Mouse (Mus musculus) heart, postnatal 25 days (tissue): Measurements from ENCODE around the gene Pik3r1. TPM values are rescaled to one million over a fixed set of nuclear protein-coding genes. Genes with fewer than 3 reads are reported as not detected.

ENCODE experiments used
- DNase-seq: peaks from one replicate; pipeline ENCODE4 v3.0.0; 2022; ENCODE audit warnings: low spot score
- intact Hi-C: fragments of 180-260 bp; cut with DNase I; formaldehyde crosslinking; loops from one replicate; pipeline ENCODE4 v1.15.1; 2025
- total RNA-seq, 2 experiments: library from RNA; stranded (reverse); gene quantifications; 2 replicates each; pipeline ENCODE4 v1.2.3; 2021

Pik3r1 gene
- total RNA-seq, 2 experiments from 2014 or later, result 93.6 to 111 TPM

DNA sequence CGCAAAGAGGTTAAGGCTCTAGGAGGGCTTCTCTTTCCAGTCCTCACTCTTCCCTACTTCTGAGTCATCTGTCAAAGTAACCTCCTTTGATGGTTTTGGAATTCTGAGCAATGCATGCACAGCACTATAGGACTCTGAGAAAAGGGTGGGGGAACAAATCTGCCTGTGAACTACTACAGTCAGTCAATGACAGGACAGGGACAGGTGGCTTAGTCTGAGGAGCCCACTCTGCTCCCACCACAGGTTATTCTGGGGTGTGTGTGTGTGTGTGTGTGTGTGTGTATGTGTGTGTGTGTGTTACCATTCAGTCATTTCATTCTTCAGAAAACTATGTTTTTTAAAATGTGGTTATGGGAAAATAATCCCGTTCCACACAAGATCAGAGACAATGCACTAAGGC lies 46.9 kb downstream of the Pik3r1 start:
- intact Hi-C loops, result no loop called here
- DNase-seq, result no peak

- DNase-seq, result peak; percentile 18
- intact Hi-C loops, result no loop called here
These were observed 48.6 kb downstream of the Pik3r1 start for GRCm38 (mm10) chr13:101719312-101719870.

DNA sequence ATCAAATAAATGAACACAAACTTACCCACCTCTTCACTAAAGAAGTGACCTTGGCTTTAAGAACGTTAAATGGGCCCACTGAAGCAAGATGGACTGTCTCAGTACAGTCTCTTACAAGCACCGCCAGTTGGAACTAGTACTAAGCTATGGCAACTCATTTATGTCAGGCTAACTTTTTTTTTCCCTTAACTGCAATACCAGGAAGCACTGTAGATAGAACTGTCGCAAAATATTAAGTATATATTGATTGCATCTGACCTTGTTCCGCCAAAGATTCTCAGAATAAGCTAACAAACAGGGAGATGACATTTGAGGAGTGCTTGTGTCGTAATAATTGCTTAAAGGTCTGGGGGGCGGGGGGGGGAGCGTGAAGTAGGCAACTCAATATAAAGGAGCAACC lies 49.3 kb downstream of the Pik3r1 start:
- no peak for DNase-seq
- intact Hi-C loops, result no loop called here

DNA sequence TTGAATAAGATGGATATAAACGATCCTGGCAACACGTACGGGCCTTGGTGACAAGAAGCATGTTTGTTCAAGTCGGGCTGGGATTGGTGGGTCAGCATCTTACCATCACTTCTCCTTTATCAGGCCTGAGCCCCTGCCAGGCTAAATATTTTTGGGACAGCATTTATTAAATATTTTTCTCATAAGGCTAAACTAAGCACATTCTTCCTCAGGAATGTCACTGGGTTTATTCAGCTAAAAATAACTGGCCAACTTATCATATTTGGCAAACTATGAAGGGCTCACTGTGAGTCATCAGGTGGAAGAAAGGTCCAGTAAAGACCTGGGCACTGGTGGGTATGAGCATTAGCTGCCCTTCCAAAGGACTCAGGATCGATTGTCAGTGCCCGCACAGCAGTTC lies 50.2 kb downstream of the Pik3r1 start:
- intact Hi-C loops, result no loop called here
- DNase-seq, result no peak

GRCm38 (mm10) chr13:101713429-101714088 lies 54.5 kb downstream of the Pik3r1 start:
- DNase-seq, result no peak
- intact Hi-C loops, result no loop called here

DNA sequence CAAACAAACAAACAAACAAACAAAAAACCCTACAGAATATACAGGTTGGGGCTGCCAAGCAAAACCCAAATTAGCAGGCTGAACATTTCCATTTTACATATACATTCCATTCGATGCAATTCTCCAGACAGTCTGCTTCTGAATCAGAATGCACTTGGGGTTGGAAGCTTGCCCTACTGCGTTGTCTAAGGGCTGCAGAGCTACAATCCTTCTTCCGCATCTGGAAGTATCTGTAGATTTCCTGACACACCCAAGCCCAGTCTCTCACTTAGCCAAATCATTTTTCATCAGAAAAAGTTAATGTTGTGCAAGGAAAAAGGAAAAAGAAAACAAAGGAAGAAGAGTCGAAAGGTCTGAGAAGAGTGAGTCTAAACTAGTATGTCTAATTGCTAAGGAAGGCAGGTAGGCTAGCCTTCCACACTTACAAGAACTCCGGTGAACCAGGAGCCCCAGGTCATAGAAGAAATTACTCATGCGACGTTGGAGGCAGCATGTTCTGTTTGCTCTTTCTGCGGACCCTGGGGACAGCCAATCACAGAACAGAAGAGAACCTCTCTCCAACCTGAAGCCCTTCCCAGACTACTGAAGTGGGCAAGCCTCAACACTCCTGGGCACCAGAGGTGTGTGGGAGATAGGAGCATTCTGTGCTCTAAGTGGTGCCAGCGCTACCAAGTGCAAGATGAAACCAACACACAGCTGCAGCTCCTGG lies 55.1 kb downstream of the Pik3r1 start:
- intact Hi-C loops, result no loop called here
- DNase-seq, result no peak

- no peak for DNase-seq
- intact Hi-C loops, result no loop called here
These were observed 55.9 kb downstream of the Pik3r1 start for GRCm38 (mm10) chr13:101712099-101712498.

DNA sequence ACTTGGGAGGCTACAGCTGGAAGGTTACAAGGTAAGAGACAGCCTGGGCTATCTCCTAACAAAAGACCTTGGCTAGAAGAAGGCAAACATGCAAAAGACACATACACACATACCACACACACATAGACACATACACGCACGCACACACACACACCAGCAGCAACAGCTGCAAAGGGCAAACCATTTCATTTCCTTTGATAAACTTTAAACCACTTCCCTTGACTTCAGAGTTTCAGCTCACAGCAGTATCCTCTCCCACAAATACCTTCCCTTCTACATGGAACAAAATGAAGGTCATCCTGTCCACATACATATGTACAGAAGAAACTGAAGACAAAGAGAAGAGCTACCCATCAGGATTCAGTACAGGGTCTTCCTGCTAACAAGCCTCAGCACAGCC lies 56.7 kb downstream of the Pik3r1 start:
- no peak for DNase-seq

DNA sequence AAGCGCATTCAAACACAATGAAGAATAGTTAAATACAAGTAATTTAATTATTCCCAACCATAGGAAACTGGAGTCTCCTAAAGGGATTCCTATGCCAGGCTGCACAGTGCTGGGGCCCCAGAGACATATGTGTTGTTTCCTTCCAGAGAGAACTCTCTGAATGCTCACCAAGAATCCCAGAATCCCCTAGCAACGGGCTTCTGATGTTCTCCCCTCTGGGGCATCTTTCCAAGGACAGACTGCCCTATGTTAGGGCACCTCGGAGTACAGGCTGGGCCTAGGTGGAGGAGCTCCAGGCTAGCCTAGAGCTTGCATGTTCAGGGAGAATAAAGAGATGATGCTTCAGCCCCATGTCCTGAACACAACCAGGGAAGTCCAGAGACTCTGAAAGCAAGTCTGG lies 58.2 kb downstream of the Pik3r1 start:
- DNase-seq, result no peak

More for the DNA sequence above, 56.7 kb downstream of the Pik3r1 start:
- intact Hi-C loops, result no loop called here

GRCm38 (mm10) chr13:101707226-101707625 lies 60.8 kb downstream of the Pik3r1 start:
- intact Hi-C loops, result no loop called here
- DNase-seq, result no peak

More for the DNA sequence above, 58.2 kb downstream of the Pik3r1 start:
- intact Hi-C loops, result no loop called here

DNA sequence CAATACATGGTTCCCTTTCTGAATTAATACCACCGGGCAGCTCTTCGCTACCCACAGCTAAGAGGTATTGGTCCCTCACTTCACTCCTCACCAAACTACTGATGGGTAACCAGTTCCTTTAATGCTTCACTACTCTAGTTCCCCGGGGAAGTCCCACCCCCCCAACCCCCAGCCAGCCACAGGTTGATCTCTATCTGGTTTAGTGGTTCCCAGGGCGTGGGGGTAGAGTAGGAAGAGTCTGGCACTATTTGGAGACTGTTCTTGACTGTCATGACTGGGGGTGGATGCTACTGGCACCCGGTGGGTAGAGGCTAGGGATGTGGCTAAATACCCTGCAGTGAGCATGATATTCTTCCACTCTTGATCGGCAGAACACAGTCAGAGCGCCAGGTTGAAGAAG lies 61.6 kb downstream of the Pik3r1 start:
- intact Hi-C loops, result no loop called here
- no peak for DNase-seq

GRCm38 (mm10) chr13:101702096-101702775 lies 65.8 kb downstream of the Pik3r1 start:
- no peak for DNase-seq
- intact Hi-C loops, result no loop called here

DNA sequence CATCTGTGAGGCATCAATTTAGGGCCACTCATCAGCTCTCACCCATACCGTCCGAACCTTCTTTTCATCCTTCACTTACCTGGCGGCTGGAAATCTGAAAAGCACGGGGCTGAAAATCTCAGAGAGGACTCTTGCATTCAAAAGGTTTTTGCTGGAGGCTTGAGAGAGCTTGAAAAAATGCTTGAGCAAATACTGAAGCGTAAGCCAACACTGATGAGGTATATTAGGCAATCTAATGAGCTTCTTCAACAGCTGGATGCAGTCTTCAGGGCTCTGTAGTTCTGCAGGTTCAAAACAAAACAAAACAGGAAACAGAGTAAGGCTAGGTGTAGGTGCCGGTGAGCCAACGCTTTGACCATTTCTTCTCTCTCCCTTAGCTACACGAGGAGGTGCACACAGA lies 66.4 kb downstream of the Pik3r1 start:
- intact Hi-C loops, result no loop called here
- no peak for DNase-seq

DNA sequence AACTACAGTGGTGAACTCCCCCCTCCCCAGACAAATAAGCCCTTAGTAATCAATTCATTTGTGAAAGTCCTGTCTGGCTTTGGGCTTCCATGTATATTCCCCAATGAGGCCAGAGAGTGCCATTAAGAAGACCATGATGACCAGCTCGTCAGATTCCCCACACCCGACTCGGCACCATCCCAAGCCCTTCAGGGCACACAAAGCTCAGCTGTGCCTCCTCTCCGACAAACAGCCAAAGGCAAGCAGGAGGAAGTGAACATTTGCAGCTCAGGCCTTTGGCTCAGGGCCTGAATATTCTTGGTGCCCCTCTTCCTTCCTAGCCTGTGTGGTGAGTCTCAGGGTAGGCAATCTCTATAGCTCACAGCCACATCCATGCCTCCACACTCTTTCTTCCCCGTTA lies 68.3 kb downstream of the Pik3r1 start:
- DNase-seq, result no peak
- intact Hi-C loops, result loop anchor here (5.0 to 10.0 kb wide), 3 partner anchors 537 to 955 kb away; partner anchors contain the start of gene Mrps36

DNA sequence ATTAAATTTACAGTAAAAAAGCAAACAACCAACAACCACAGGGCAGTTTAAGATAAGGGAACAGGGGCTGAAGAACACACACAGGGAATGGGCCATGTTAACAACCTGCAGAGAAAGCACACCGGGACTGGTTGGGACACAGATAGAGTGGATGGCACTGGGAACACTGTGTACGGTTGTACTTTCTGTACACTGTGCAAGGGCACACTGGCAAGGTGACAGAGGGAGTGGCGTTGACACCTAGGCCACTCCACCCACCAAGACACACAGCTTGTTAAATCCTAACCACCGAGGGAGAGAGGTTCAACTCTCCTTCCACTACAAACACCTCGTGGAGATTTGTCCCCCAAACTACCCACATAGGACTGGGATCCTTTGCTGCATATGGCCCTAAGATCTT lies 70.1 kb downstream of the Pik3r1 start:
- DNase-seq, result no peak
- intact Hi-C loops, result loop anchor here (2.0 to 10.0 kb wide), 4 partner anchors 189 to 953 kb away; partner anchors contain the start of gene Mrps36

- no peak for DNase-seq
- intact Hi-C loops, result loop anchor here (2.0 to 10.0 kb wide), 4 partner anchors 189 to 953 kb away; partner anchors contain the start of gene Mrps36
These were observed 70.6 kb downstream of the Pik3r1 start for GRCm38 (mm10) chr13:101697461-101697860.

GRCm38 (mm10) chr13:101696827-101697226 lies 71.2 kb downstream of the Pik3r1 start:
- intact Hi-C loops, result loop anchor here (2.0 to 10.0 kb wide), 4 partner anchors 188 to 952 kb away; partner anchors contain the start of gene Mrps36
- no peak for DNase-seq

DNA sequence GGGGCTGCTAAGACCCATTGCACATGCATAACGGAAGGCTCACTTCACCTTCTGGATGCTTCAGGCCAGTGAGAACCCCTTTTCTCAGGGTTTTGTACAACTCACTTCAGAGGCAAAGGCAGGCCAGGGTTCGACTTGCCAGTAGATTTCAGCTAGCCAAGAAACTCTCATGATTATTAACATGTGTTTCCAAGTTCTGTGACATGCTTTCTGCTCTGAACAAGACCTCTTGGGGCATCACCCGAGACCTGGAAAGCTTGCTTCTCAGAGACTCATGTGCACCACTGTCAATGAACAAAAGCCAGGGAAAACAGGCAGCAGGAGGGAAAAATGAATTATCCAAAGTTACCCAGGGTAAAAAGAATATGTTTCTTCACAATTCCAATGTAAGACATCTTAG lies 71.7 kb downstream of the Pik3r1 start:
- DNase-seq, result no peak
- intact Hi-C loops, result loop anchor here (2.0 to 10.0 kb wide), 4 partner anchors 188 to 952 kb away; partner anchors contain the start of gene Mrps36

DNA sequence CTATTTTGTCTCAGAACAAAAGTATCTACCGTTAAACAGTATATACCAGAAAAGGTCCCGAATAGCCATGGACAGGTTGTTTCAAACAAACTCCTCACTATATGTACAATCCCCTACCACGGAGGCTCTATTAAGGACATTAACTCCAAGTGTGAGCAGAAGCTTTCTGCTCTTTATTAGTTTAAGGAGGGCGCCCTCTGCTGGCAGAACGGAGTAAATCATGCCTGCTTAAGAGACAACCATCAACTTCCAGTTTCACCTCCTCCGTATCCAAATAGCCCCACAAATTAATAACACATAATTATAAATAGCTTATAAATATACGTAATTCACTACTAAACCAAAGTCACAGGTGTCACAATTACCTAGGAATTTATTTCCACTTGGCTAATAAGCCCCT lies 72.1 kb downstream of the Pik3r1 start:
- intact Hi-C loops, result loop anchor here (2.0 to 10.0 kb wide), 5 partner anchors 187 to 951 kb away; partner anchors contain the start of gene Mrps36
- peak; percentile 55 for DNase-seq
